ENCODE assay signal across 8 mouse cellular contexts in the genomic region with DNA sequence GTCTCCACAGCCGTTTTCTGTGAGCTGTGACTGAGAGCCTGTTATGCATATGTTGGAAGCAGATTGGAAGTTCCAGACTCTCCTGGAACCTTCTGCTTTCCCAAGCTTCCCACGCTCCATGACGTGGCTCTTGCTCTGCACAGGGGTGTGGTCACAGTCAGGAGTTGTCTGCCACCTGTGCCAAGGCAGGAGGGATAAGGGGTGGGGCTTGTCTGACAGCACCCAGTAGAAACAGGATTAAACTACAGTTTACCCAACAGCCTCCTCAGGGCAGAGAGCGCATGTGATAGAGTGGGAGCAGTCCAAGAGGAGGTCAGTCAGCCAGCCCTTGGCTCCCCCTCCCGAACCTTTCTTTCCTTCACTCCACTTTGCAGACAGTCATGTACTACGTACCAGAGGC. TPM values are rescaled to one million over a fixed set of nuclear protein-coding genes. Genes with fewer than 3 reads are reported as not detected.
DNase-seq lines count a peak whose midpoint lies in the region; ATAC-seq lines count a peak whose summit lies in the region.

No protein-coding gene starts in this region.

- no peak overlapping the region for H3K4me3 ChIP-seq in hindbrain, embryonic 13.5 days
- no peak overlapping the region for H3K4me3 ChIP-seq in hindbrain, embryonic 10.5 days
- H3K4me3 ChIP-seq in heart, embryonic 13.5 days, result no peak overlapping the region
- H3K4me3 ChIP-seq in forebrain, embryonic 10.5 days, result no peak overlapping the region

- 0 out of 2 replicates have a peak overlapping the region, but pooled peaks have one; percentile 9 for H3K9ac ChIP-seq in hindbrain, embryonic 13.5 days
- peak overlapping the region; percentile 56; the same call in 1 of the 2 replicates for H3K9ac ChIP-seq in heart, embryonic 13.5 days

- peaks cover 14% of the 10 kb centered on the region; the same call in 1 of the 2 replicates for H3K36me3 ChIP-seq in hindbrain, embryonic 13.5 days
- H3K36me3 ChIP-seq in hindbrain, embryonic 10.5 days, result peaks cover 37% of the 10 kb centered on the region
- H3K36me3 ChIP-seq in heart, embryonic 13.5 days, result no peaks in the 10 kb centered on the region
- peaks cover 48% of the 10 kb centered on the region for H3K36me3 ChIP-seq in forebrain, embryonic 10.5 days (replicated peaks)

- H3K9me3 ChIP-seq in hindbrain, embryonic 13.5 days, result no peaks in the 10 kb centered on the region
- H3K9me3 ChIP-seq in hindbrain, embryonic 10.5 days, result no peaks in the 10 kb centered on the region
- H3K9me3 ChIP-seq in heart, embryonic 13.5 days, result no peaks in the 10 kb centered on the region
- no peaks in the 10 kb centered on the region for H3K9me3 ChIP-seq in forebrain, embryonic 10.5 days

- H3K4me2 ChIP-seq in hindbrain, embryonic 13.5 days, result no peak overlapping the region
- H3K4me2 ChIP-seq in heart, embryonic 13.5 days, result no peak overlapping the region

- H3K27me3 ChIP-seq in hindbrain, embryonic 13.5 days, result no peaks in the 10 kb centered on the region
- no peaks in the 10 kb centered on the region for H3K27me3 ChIP-seq in hindbrain, embryonic 10.5 days (ENCODE audit: insufficient read depth, poor library complexity, severe bottlenecking)
- no peaks in the 10 kb centered on the region for H3K27me3 ChIP-seq in heart, embryonic 13.5 days (replicated peaks)
- no peaks in the 10 kb centered on the region for H3K27me3 ChIP-seq in forebrain, embryonic 10.5 days (ENCODE audit: poor library complexity, severe bottlenecking)

- H3K4me1 ChIP-seq in hindbrain, embryonic 13.5 days (replicated peaks), result peaks cover 81% of the 10 kb centered on the region
- peaks cover 73% of the 10 kb centered on the region for H3K4me1 ChIP-seq in hindbrain, embryonic 10.5 days (replicated peaks)
- peaks cover 97% of the 10 kb centered on the region for H3K4me1 ChIP-seq in heart, embryonic 13.5 days
- H3K4me1 ChIP-seq in forebrain, embryonic 10.5 days, result peaks cover 60% of the 10 kb centered on the region

- ATAC-seq in hindbrain, embryonic 13.5 days (ENCODE audit: low FRiP score), result 0 out of 2 replicates have a peak, but pooled peaks have one; percentile 26
- ATAC-seq in heart, embryonic 13.5 days (ENCODE audit: extremely low read depth, insufficient number of reproducible peaks, low FRiP score, low TSS enrichment), result no peak

- 78% methylated on average over 6 of the region's 6 CpGs for WGBS in hindbrain, embryonic 13.5 days
- 80% methylated on average over 6 of the region's 6 CpGs for WGBS in hindbrain, embryonic 10.5 days
- 50% methylated on average over 6 of the region's 6 CpGs for WGBS in heart, embryonic 13.5 days
- 86% methylated on average over 6 of the region's 6 CpGs for WGBS in forebrain, embryonic 10.5 days

- H3K27ac ChIP-seq in hindbrain, embryonic 13.5 days, result peak overlapping the region; percentile 31; the same call in 1 of the 2 replicates
- H3K27ac ChIP-seq in hindbrain, embryonic 10.5 days, result no peak overlapping the region
- H3K27ac ChIP-seq in heart, embryonic 13.5 days (replicated peaks), result peak overlapping the region; percentile 34
- no peak overlapping the region for H3K27ac ChIP-seq in forebrain, embryonic 10.5 days

- DNase-seq in hindbrain, embryonic 10.5 days (ENCODE audit: low spot score), result no peak
- DNase-seq in brain, adult 2 months (ENCODE audit: low read depth, low spot score), result peak; percentile 94
- DNase-seq in layer of hippocampus, adult 11-12 months (ENCODE audit: low spot score), result peak; percentile 84
- peak; percentile 70 to 83 for DNase-seq in lung, postnatal 4 days
- DNase-seq in thymus, postnatal 14 days, result no peak
- DNase-seq in forebrain, embryonic 10.5 days (ENCODE audit: extremely low spot score, low spot score), result no peak

RNA-seq across cellular contexts. Expression of a gene that starts 43.1 kb away (rescaled TPM):
- 39.1 and 53.3 TPM in 2 replicates for polyA plus RNA-seq in hindbrain, embryonic 13.5 days (2015; fragmentation: Nextera tagmentation; extraction: Ambion mirVana)
- polyA plus RNA-seq in hindbrain, embryonic 10.5 days (2016; fragmentation: Nextera tagmentation; extraction: Ambion mirVana), result 86.1 and 126 TPM in 2 replicates
- polyA plus RNA-seq in heart, embryonic 13.5 days (2015; fragmentation: Nextera tagmentation; extraction: Ambion mirVana), result 1,696 and 1,855 TPM in 2 replicates
- polyA plus RNA-seq in forebrain, embryonic 10.5 days (2016; fragmentation: Nextera tagmentation; extraction: Ambion mirVana), result 79.0 and 80.3 TPM in 2 replicates

Comparison
In these comparisons a context has a peak if more than half of its experiments do, and no peak if none do; other contexts are left out.
1. H3K27ac ChIP-seq: peak in hindbrain, embryonic 13.5 days (single experiment) and heart, embryonic 13.5 days (single experiment); none in hindbrain, embryonic 10.5 days (single experiment) and forebrain, embryonic 10.5 days (single experiment).
2. DNase-seq: peak in brain, adult 2 months (single experiment), layer of hippocampus, adult 11-12 months (single experiment) and lung, postnatal 4 days (2 of 2); none in hindbrain, embryonic 10.5 days (single experiment), thymus, postnatal 14 days (single experiment) and forebrain, embryonic 10.5 days (single experiment).
3. RNA of a gene that starts 43.1 kb away (polyA plus RNA-seq): 1,696 to 1,855 TPM in heart, embryonic 13.5 days; 86.1 to 126 TPM in hindbrain, embryonic 10.5 days, 79.0 to 80.3 TPM in forebrain, embryonic 10.5 days and 39.1 to 53.3 TPM in hindbrain, embryonic 13.5 days; every median in the first group is over 10 times any median in the second.